Mouse (Mus musculus) lung, postnatal 10 days (tissue): ENCODE data around the gene Adora3.

Experiments
- DNase-seq: peaks from one replicate; pipeline ENCODE4 v3.0.0; 2021

Gene Adora3

DNA sequence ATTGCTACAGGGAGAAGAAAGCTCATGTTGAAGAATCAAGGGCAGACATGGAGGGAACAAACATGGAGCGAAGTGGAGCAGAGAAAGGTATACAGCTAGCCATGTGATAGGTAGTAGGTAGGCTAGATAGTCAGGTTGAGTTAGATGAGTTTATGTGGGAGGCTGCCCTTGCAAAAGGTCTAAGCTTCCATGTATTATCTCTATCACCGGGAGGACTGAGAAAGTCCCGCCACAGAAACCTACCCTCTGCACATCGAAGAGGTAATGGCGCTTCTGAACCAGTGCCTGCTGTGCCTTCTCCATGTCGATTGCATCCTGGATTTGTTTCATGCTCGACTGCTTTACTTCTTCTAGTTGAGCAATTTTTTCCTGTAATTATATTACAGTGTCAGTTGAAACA lies 80.7 kb downstream of the Adora3 start:
- DNase-seq, result no peak

GRCm38 (mm10) chr3:105957235-105957634 lies 86.6 kb downstream of the Adora3 start:
- DNase-seq, result no peak

GRCm38 (mm10) chr3:105958204-105958603 lies 87.5 kb downstream of the Adora3 start:
- no peak for DNase-seq
